Comparison of ENCODE assay signal across 7 mouse cellular contexts in genomic region chr5:139483171-139483848, GRCm38 (mm10). TPM values are rescaled to one million over a fixed set of nuclear protein-coding genes. Genes with fewer than 3 reads are reported as not detected.
DNase-seq lines count a peak whose midpoint lies in the region; ATAC-seq and TF ChIP-seq lines count a peak whose summit lies in the region.

No protein-coding gene starts in this region.

- no peaks in the 10 kb centered on the region for H3K27me3 ChIP-seq in testis, adult 2 months (ENCODE audit: control insufficient read depth, insufficient read depth, low read length)
- H3K27me3 ChIP-seq in forebrain, embryonic 14.5 days (replicated peaks; ENCODE audit: control insufficient read depth, insufficient read depth, low read length), result no peaks in the 10 kb centered on the region
- H3K27me3 ChIP-seq in liver, postnatal 0 days (ENCODE audit: insufficient read depth, low read length), result no peaks in the 10 kb centered on the region
- no peaks in the 10 kb centered on the region for H3K27me3 ChIP-seq in splenic B cell, adult 2 months (ENCODE audit: control insufficient read depth, insufficient read depth, low read length, poor library complexity, severe bottlenecking)

- H3K4me2 ChIP-seq in forebrain, embryonic 14.5 days (ENCODE audit: low read length), result peak overlapping the region; percentile 92
- peak overlapping the region; percentile 76 for H3K4me2 ChIP-seq in liver, postnatal 0 days (ENCODE audit: low read depth, low read length)

- no peak for DNase-seq in testis, postnatal 14 days (ENCODE audit: low spot score)
- no peak for DNase-seq in forebrain, embryonic 14.5 days (ENCODE audit: low spot score)
- DNase-seq in liver, postnatal 0 days, result no peak
- peak; percentile 49 for DNase-seq in splenic B cell, adult 2 months (ENCODE audit: low read depth, low spot score)
- DNase-seq in urinary bladder, postnatal 4 days (ENCODE audit: low spot score in 2 of 2), result no peak
- no peak for DNase-seq in adrenal gland, adult 8-10 months

- peaks cover 5% of the 10 kb centered on the region for H3K4me1 ChIP-seq in testis, adult 2 months (ENCODE audit: control insufficient read depth, insufficient read depth, low read length)
- H3K4me1 ChIP-seq in forebrain, embryonic 14.5 days (ENCODE audit: control insufficient read depth, insufficient read depth, low read length), result peaks cover 12% of the 10 kb centered on the region
- peaks cover 12% of the 10 kb centered on the region for H3K4me1 ChIP-seq in liver, postnatal 0 days (ENCODE audit: insufficient read depth)

- TF ChIP-seq EP300 in liver, postnatal 0 days (IDR thresholded peaks at IDR 0.05; ENCODE audit: low read depth), result no peak

- H3K27ac ChIP-seq in testis, adult 2 months (ENCODE audit: control insufficient read depth, insufficient read depth, low read depth, low read length), result no peak overlapping the region
- H3K27ac ChIP-seq in forebrain, embryonic 14.5 days (ENCODE audit: low read depth, low read length), result no peak overlapping the region
- H3K27ac ChIP-seq in liver, postnatal 0 days (ENCODE audit: low read depth), result peak overlapping the region; percentile 89; the same call in 1 of the 2 replicates

- peaks cover 1% of the 10 kb centered on the region for H3K36me3 ChIP-seq in testis, adult 2 months (ENCODE audit: control insufficient read depth, insufficient read depth, low read length)
- H3K36me3 ChIP-seq in forebrain, embryonic 14.5 days (ENCODE audit: control insufficient read depth, insufficient read depth, low read length), result peaks cover 38% of the 10 kb centered on the region
- H3K36me3 ChIP-seq in liver, postnatal 0 days (replicated peaks; ENCODE audit: insufficient read depth, low read length), result peaks cover 27% of the 10 kb centered on the region
- H3K36me3 ChIP-seq in splenic B cell, adult 2 months (ENCODE audit: control insufficient read depth, insufficient read depth, low read length, poor library complexity, severe bottlenecking), result peaks cover 6% of the 10 kb centered on the region

- H3K4me3 ChIP-seq in testis, adult 2 months (ENCODE audit: control insufficient read depth, low read depth, low read length), result peak overlapping the region; percentile 89
- H3K4me3 ChIP-seq in forebrain, embryonic 14.5 days (ENCODE audit: low read depth, low read length), result peak overlapping the region; percentile 89
- peak overlapping the region; percentile 97 for H3K4me3 ChIP-seq in liver, postnatal 0 days (ENCODE audit: low read depth, low read length)

- no peak for TF ChIP-seq CTCF in testis, adult 2 months (IDR thresholded peaks at IDR 0.05; ENCODE audit: control insufficient read depth, insufficient read depth, insufficient replicate concordance, low read depth, low read length)
- no peak for TF ChIP-seq CTCF in liver, postnatal 0 days (IDR thresholded peaks at IDR 0.05; ENCODE audit: low read depth)

- 65% methylated on average over 14 of the region's 14 CpGs for WGBS in forebrain, embryonic 14.5 days
- 45% methylated on average over 14 of the region's 14 CpGs for WGBS in liver, postnatal 0 days (ENCODE audit: insufficient replicate concordance)

- no peak for ATAC-seq in forebrain, embryonic 14.5 days
- ATAC-seq in liver, postnatal 0 days, result no peak

- no peaks in the 10 kb centered on the region; the same call in 1 of the 2 replicates for H3K9me3 ChIP-seq in forebrain, embryonic 14.5 days (replicated peaks; ENCODE audit: control insufficient read depth, low read length)
- no peaks in the 10 kb centered on the region for H3K9me3 ChIP-seq in liver, postnatal 0 days (ENCODE audit: low read length)

- no peak for TF ChIP-seq POLR2A in testis, adult 2 months (IDR thresholded peaks at IDR 0.05; ENCODE audit: control insufficient read depth, low read depth, low read length)

- peak overlapping the region; percentile 80; the same call in 1 of the 2 replicates for H3K9ac ChIP-seq in forebrain, embryonic 14.5 days (ENCODE audit: low read length)
- H3K9ac ChIP-seq in liver, postnatal 0 days (replicated peaks), result peak overlapping the region; percentile 90

RNA-seq across cellular contexts. Expression of gene Zfand2a, which starts 1.0 kb away (rescaled TPM):
- polyA plus RNA-seq in testis, adult 2 months (2012; rRNA removed), result 7.8 and 9.0 TPM in 2 replicates
- polyA plus RNA-seq in forebrain, embryonic 14.5 days (2014; fragmentation: Nextera tagmentation; extraction: Ambion mirVana), result 10.1 and 10.7 TPM in 2 replicates
- polyA plus RNA-seq in liver, postnatal 0 days (2015; fragmentation: Nextera tagmentation; extraction: Ambion mirVana), result 1.8 TPM in 2 replicates
- total RNA-seq in adrenal gland, adult 8-10 months (2022), result 10 to 100 TPM; 35.1 to 37.0 (median 36.2) TPM

RNA-seq across cellular contexts. Expression of gene 3110082I17Rik, which starts 23.0 kb away (rescaled TPM):
- 14.8 and 14.9 TPM in 2 replicates for polyA plus RNA-seq in testis, adult 2 months (2012; rRNA removed)
- 14.9 and 15.2 TPM in 2 replicates for polyA plus RNA-seq in forebrain, embryonic 14.5 days (2014; fragmentation: Nextera tagmentation; extraction: Ambion mirVana)
- 7.5 and 9.5 TPM in 2 replicates for polyA plus RNA-seq in liver, postnatal 0 days (2015; fragmentation: Nextera tagmentation; extraction: Ambion mirVana)
- 10 to 100 TPM in 3 of 4 experiments, 1 to 10 TPM in 1; 7.3 to 20.6 (median 14.4) TPM for total RNA-seq in adrenal gland, adult 8-10 months (2022)

RNA-seq across cellular contexts. Expression of gene Uncx, which starts 60.0 kb away (rescaled TPM):
- not detected in 2 replicates for polyA plus RNA-seq in testis, adult 2 months (2012; rRNA removed)
- polyA plus RNA-seq in forebrain, embryonic 14.5 days (2014; fragmentation: Nextera tagmentation; extraction: Ambion mirVana), result 2.3 and 3.5 TPM in 2 replicates
- polyA plus RNA-seq in liver, postnatal 0 days (2015; fragmentation: Nextera tagmentation; extraction: Ambion mirVana), result not detected in 2 replicates
- not detected for total RNA-seq in adrenal gland, adult 8-10 months (2022)
